In the genomic region with DNA sequence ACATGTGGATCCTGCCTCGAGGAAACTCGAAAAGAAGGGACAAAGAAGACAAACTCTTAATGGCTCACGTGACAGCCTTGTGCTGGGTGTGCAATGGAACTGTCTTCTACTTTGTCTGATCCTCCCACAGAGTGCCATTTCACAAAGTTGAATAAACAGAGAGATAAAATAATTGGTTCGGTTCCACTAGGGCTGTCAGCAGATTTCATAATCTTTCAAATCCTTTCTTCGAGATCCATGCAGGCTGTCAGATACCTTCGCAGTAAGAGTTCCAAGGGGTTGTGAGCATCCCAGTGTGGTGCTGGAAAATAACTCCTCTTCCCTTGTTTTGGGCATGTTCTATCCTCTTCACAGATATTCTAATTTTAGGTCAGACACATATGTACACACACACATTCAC, we compare ENCODE assay signal across 27 mouse cellular contexts.
DNase-seq lines count a peak whose midpoint lies in the region; ATAC-seq lines count a peak whose summit lies in the region.
"Had no signal": no experiment of that assay in that cellular context is flagged by ENCODE, and none has a peak within 500 bp of the region (broad histone marks: within the 10 kb centered on the region; RNA-seq: fewer than 3 reads in every experiment).

No protein-coding gene starts in this region.

- H3K27ac ChIP-seq in forebrain, embryonic 15.5 days (replicated peaks), result peak overlapping the region; percentile 27; the same call in 1 of the 2 replicates
- no peak overlapping the region for H3K27ac ChIP-seq in forebrain, embryonic 13.5 days
- H3K27ac ChIP-seq: embryonic facial prominence, embryonic 12.5 days; heart, embryonic 15.5 days; hindbrain, embryonic 13.5 days; kidney, postnatal 0 days; limb, embryonic 13.5 days; liver, embryonic 12.5 days; neural tube, embryonic 13.5 days; stomach, embryonic 15.5 days had no signal

- no peak overlapping the region for H3K4me3 ChIP-seq in forebrain, embryonic 15.5 days
- no peak overlapping the region for H3K4me3 ChIP-seq in forebrain, embryonic 13.5 days
- H3K4me3 ChIP-seq: embryonic facial prominence, embryonic 12.5 days; erythroblast, embryonic 14.5 days; heart, embryonic 15.5 days; hindbrain, embryonic 13.5 days; limb, embryonic 13.5 days; liver, embryonic 12.5 days; neural tube, embryonic 13.5 days; stomach, embryonic 15.5 days had no signal

- intact Hi-C loops in left cerebral cortex, postnatal 25 days (cut with DNase I), result no loop called here
- intact Hi-C loops in left cerebral cortex, postnatal 10 days (cut with DNase I), result no loop called here

- H3K36me3 ChIP-seq in forebrain, embryonic 15.5 days, result no peaks in the 10 kb centered on the region
- H3K36me3 ChIP-seq in forebrain, embryonic 13.5 days (ENCODE audit: poor library complexity, severe bottlenecking), result no peaks in the 10 kb centered on the region
- H3K36me3 ChIP-seq: embryonic facial prominence, embryonic 12.5 days; heart, embryonic 15.5 days; hindbrain, embryonic 13.5 days; limb, embryonic 13.5 days; liver, embryonic 12.5 days; neural tube, embryonic 13.5 days; stomach, embryonic 15.5 days had no signal

- H3K9me3 ChIP-seq in forebrain, embryonic 15.5 days, result no peaks in the 10 kb centered on the region
- no peaks in the 10 kb centered on the region for H3K9me3 ChIP-seq in forebrain, embryonic 13.5 days (replicated peaks)
- H3K9me3 ChIP-seq: embryonic facial prominence, embryonic 12.5 days; heart, embryonic 15.5 days; hindbrain, embryonic 13.5 days; limb, embryonic 13.5 days; liver, embryonic 12.5 days; neural tube, embryonic 13.5 days; stomach, embryonic 15.5 days had no signal

- WGBS in forebrain, embryonic 15.5 days, result 72% methylated on average over 6 of the region's 6 CpGs
- WGBS in forebrain, embryonic 13.5 days, result 77% methylated on average over 6 of the region's 6 CpGs

- no peaks in the 10 kb centered on the region for H3K27me3 ChIP-seq in forebrain, embryonic 15.5 days
- no peaks in the 10 kb centered on the region for H3K27me3 ChIP-seq in forebrain, embryonic 13.5 days
- H3K27me3 ChIP-seq: embryonic facial prominence, embryonic 12.5 days; heart, embryonic 15.5 days; hindbrain, embryonic 13.5 days; limb, embryonic 13.5 days; liver, embryonic 12.5 days; neural tube, embryonic 13.5 days; Patski; stomach, embryonic 15.5 days had no signal

- no peak overlapping the region for H3K4me2 ChIP-seq in forebrain, embryonic 15.5 days (replicated peaks)
- H3K4me2 ChIP-seq in forebrain, embryonic 13.5 days, result no peak overlapping the region
- H3K4me2 ChIP-seq: embryonic facial prominence, embryonic 12.5 days; heart, embryonic 15.5 days; hindbrain, embryonic 13.5 days; limb, embryonic 13.5 days; liver, embryonic 12.5 days; neural tube, embryonic 13.5 days; stomach, embryonic 15.5 days had no signal

- H3K9ac ChIP-seq in forebrain, embryonic 15.5 days (replicated peaks), result no peak overlapping the region
- no peak overlapping the region for H3K9ac ChIP-seq in forebrain, embryonic 13.5 days
- H3K9ac ChIP-seq: embryonic facial prominence, embryonic 12.5 days; heart, embryonic 15.5 days; hindbrain, embryonic 13.5 days; limb, embryonic 13.5 days; liver, embryonic 12.5 days; neural tube, embryonic 13.5 days; stomach, embryonic 15.5 days had no signal

- H3K4me1 ChIP-seq in forebrain, embryonic 15.5 days, result no peaks in the 10 kb centered on the region
- H3K4me1 ChIP-seq in forebrain, embryonic 13.5 days, result no peaks in the 10 kb centered on the region
- H3K4me1 ChIP-seq: embryonic facial prominence, embryonic 12.5 days; heart, embryonic 15.5 days; hindbrain, embryonic 13.5 days; limb, embryonic 13.5 days; liver, embryonic 12.5 days; neural tube, embryonic 13.5 days; stomach, embryonic 15.5 days had no signal

- peak; percentile 3 to 13 for DNase-seq in left cerebral cortex, postnatal 25 days (ENCODE audit: low spot score in 2 of 2)
- DNase-seq in left cerebral cortex, postnatal 10 days (ENCODE audit: extremely low spot score in 1 of 2, low spot score in 2 of 2), result no peak
- DNase-seq in right cerebral cortex, adult 18-20 months, result peak; percentile 9
- no peak for DNase-seq in right cerebral cortex, postnatal 25 days
- no peak for DNase-seq in adrenal gland, postnatal 36 days
- DNase-seq in gastrocnemius, postnatal 4 days (ENCODE audit: low spot score in 2 of 2), result no peak
- DNase-seq: cerebellum, adult 18-20 months; cerebellum, postnatal 14 days; gastrocnemius, postnatal 25 days; heart, postnatal 36 days; kidney, adult 18-20 months; lung, adult 18-20 months; retina, postnatal 1 day; right cerebral cortex, postnatal 4 days; thymus, postnatal 25 days had no signal

- no peak; the same call in 1 of the 2 replicates for ATAC-seq in forebrain, embryonic 15.5 days (replicated peaks)
- no peak for ATAC-seq in forebrain, embryonic 13.5 days
- ATAC-seq: liver, embryonic 12.5 days; Patski had no signal

Comparison
In these comparisons a context has a peak if more than half of its experiments do, and no peak if none do; other contexts are left out.
1. DNase-seq: peak in left cerebral cortex, postnatal 25 days (2 of 2) and right cerebral cortex, adult 18-20 months (single experiment); none in left cerebral cortex, postnatal 10 days (0 of 2), right cerebral cortex, postnatal 25 days (single experiment), adrenal gland, postnatal 36 days (0 of 2) and gastrocnemius, postnatal 4 days (0 of 2).